Mouse (Mus musculus) embryo, embryonic 11.5 days (tissue): ENCODE data around the gene Tek.

ENCODE experiments used
- DNase-seq: peaks from one replicate; pipeline ENCODE4 v3.0.0-alpha.2; 2012; ENCODE audit warnings: low read depth, low spot score

Gene Tek

GRCm38 (mm10) chr4:94803187-94803586, 64.1 kb downstream of the Tek start:
- DNase-seq: no peak

GRCm38 (mm10) chr4:94810616-94811015, 71.5 kb downstream of the Tek start:
- no peak for DNase-seq

GRCm38 (mm10) chr4:94826891-94827290, 87.8 kb downstream of the Tek start:
- DNase-seq: no peak

GRCm38 (mm10) chr4:94827429-94827828, 88.3 kb downstream of the Tek start:
- no peak for DNase-seq

GRCm38 (mm10) chr4:94829924-94830386, 90.9 kb downstream of the Tek start:
- no peak for DNase-seq

GRCm38 (mm10) chr4:94837061-94837460, 98.0 kb downstream of the Tek start:
- DNase-seq: no peak

GRCm38 (mm10) chr4:94853301-94853700, 114.2 kb downstream of the Tek start:
- DNase-seq: no peak

- DNase-seq: no peak
Observed at GRCm38 (mm10) chr4:94854270-94854669, 115.2 kb downstream of the Tek start.

- no peak for DNase-seq
Observed at GRCm38 (mm10) chr4:94855201-94855600, 116.1 kb downstream of the Tek start.

GRCm38 (mm10) chr4:94900744-94901143, 161.7 kb downstream of the Tek start:
- DNase-seq: peak; percentile 14

- DNase-seq: no peak
Observed at GRCm38 (mm10) chr4:94901780-94902179, 162.7 kb downstream of the Tek start.
